In the genomic region with DNA sequence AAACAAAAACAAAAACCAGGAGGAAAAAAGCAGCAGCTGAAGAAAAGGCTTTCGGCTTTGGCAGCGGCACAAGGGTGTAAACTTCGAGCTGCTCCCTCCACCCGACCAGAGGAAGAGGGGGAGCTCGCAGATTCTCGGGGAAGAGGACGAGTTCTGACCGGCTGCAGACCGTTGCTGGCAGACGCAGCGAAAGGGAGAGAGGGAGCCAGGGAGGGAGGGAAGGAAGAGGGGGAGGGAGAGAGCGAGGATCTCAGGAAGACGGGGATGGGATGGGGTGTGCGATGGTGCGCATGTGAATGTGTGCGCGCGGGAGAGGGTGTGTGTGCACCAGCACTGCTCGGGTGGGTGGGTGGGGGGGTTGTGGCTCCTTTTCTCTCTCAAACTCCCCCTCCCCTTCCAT, we compare ENCODE assay signal across 8 mouse cellular contexts. TPM values are rescaled to one million over a fixed set of nuclear protein-coding genes. Genes with fewer than 3 reads are reported as not detected.
A peak's percentile ranks its signal among the peaks of the same experiment; 100 is the strongest.
DNase-seq lines count a peak whose midpoint lies in the region; ATAC-seq and TF ChIP-seq lines count a peak whose summit lies in the region.

No protein-coding gene starts in this region.

- TF ChIP-seq CTCF in cerebellum, adult 2 months (IDR thresholded peaks at IDR 0.05; ENCODE audit: borderline replicate concordance, insufficient read depth, low read depth, low read length), result no peak

- H3K4me1 ChIP-seq in cerebellum, adult 2 months (ENCODE audit: control insufficient read depth, insufficient read depth, low read length), result peaks cover 29% of the 10 kb centered on the region
- H3K4me1 ChIP-seq in hindbrain, embryonic 13.5 days (replicated peaks), result peaks cover 59% of the 10 kb centered on the region

- H3K4me3 ChIP-seq in cerebellum, adult 2 months (replicated peaks; ENCODE audit: insufficient read depth, low read depth, low read length), result peak overlapping the region; percentile 83
- peak overlapping the region; percentile 36 for H3K4me3 ChIP-seq in hindbrain, embryonic 13.5 days

- peak; percentile 93 for DNase-seq in adipocyte (ENCODE audit: low spot score)
- peak; percentile 89 to 93 for DNase-seq in cerebellum, adult 2 months
- peak; percentile 79 for DNase-seq in frontal cortex, postnatal 36 days (ENCODE audit: low spot score in 2 of 2)
- DNase-seq in left cerebral cortex, adult 11 months (ENCODE audit: low spot score), result peak; percentile 67
- peak; percentile 77 for DNase-seq in lung, postnatal 25 days (ENCODE audit: low spot score)
- peak; percentile 90 for DNase-seq in skeletal muscle tissue, adult 2 months (ENCODE audit: low read depth, low spot score)
- no peak for DNase-seq in spleen, adult 12 weeks (ENCODE audit: low spot score)

- WGBS in cerebellum, adult 2 months, result under 1% methylated on average over 19 of the region's 19 CpGs
- 0% methylated on average over 19 of the region's 19 CpGs for WGBS in hindbrain, embryonic 13.5 days

- peak; percentile 81; the same call in 1 of the 2 replicates for TF ChIP-seq POLR2A in cerebellum, adult 2 months (IDR thresholded peaks at IDR 0.05; ENCODE audit: borderline replicate concordance, insufficient read depth, low read length)

- peak overlapping the region; percentile 56; the same call in 1 of the 2 replicates for H3K9ac ChIP-seq in hindbrain, embryonic 13.5 days

- H3K9me3 ChIP-seq in hindbrain, embryonic 13.5 days, result no peaks in the 10 kb centered on the region

- peak overlapping the region; percentile 97; the same call in 1 of the 2 replicates for H3K27ac ChIP-seq in cerebellum, adult 2 months (ENCODE audit: insufficient read depth, low read length)
- peak overlapping the region; percentile 91 for H3K27ac ChIP-seq in hindbrain, embryonic 13.5 days

- no peaks in the 10 kb centered on the region for H3K36me3 ChIP-seq in hindbrain, embryonic 13.5 days

- peak overlapping the region; percentile 49 for H3K4me2 ChIP-seq in hindbrain, embryonic 13.5 days

- no peaks in the 10 kb centered on the region for H3K27me3 ChIP-seq in cerebellum, adult 2 months (ENCODE audit: control insufficient read depth, insufficient read depth, low read length)
- H3K27me3 ChIP-seq in hindbrain, embryonic 13.5 days, result peaks cover 94% of the 10 kb centered on the region

- ATAC-seq in hindbrain, embryonic 13.5 days (ENCODE audit: low FRiP score), result peak; percentile 76

RNA-seq across cellular contexts. Expression of a gene that starts 26.3 kb away (rescaled TPM):
- 98.5 and 105 TPM in 2 replicates for polyA plus RNA-seq in cerebellum, adult 2 months (2012; rRNA removed)
- polyA plus RNA-seq in hindbrain, embryonic 13.5 days (2015; fragmentation: Nextera tagmentation; extraction: Ambion mirVana), result 35.3 and 44.1 TPM in 2 replicates

RNA-seq across cellular contexts. Expression of a gene that starts 48.8 kb away (rescaled TPM):
- polyA plus RNA-seq in cerebellum, adult 2 months (2012; rRNA removed), result 16.1 and 16.2 TPM in 2 replicates
- 10.8 and 11.5 TPM in 2 replicates for polyA plus RNA-seq in hindbrain, embryonic 13.5 days (2015; fragmentation: Nextera tagmentation; extraction: Ambion mirVana)

RNA-seq across cellular contexts. Expression of a gene that starts 51.0 kb away (rescaled TPM):
- polyA plus RNA-seq in cerebellum, adult 2 months (2012; rRNA removed), result 0.27 and 0.33 TPM in 2 replicates
- polyA plus RNA-seq in hindbrain, embryonic 13.5 days (2015; fragmentation: Nextera tagmentation; extraction: Ambion mirVana), result 1.0 and 2.3 TPM in 2 replicates

RNA-seq across cellular contexts. Expression of a gene that starts 57.5 kb away (rescaled TPM):
- polyA plus RNA-seq in cerebellum, adult 2 months (2012; rRNA removed), result 45.3 and 45.5 TPM in 2 replicates
- 37.3 and 37.8 TPM in 2 replicates for polyA plus RNA-seq in hindbrain, embryonic 13.5 days (2015; fragmentation: Nextera tagmentation; extraction: Ambion mirVana)
